Comparison of ENCODE assay signal across 8 mouse cellular contexts in the genomic region with DNA sequence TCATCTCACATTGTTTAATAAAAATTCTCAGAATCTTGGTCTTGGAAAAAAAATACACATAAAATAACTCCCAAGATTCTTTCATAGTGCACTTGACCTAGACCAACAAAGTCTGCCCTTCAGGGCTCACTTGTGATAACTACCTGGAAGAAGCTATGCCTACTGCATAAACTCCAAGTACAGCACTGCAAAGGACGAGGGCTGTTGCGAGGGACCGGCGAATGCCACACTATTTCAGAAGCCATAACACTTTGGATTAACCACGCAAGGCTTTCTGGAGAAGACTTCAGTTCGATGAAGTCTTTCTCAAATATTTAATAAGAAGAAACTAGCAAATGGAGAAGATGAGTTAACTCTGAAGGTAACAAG. TPM values are rescaled to one million over a fixed set of nuclear protein-coding genes. Genes with fewer than 3 reads are reported as not detected.
DNase-seq lines count a peak whose midpoint lies in the region; ATAC-seq and TF ChIP-seq lines count a peak whose summit lies in the region.

No protein-coding gene starts in this region.

- H3K36me3 ChIP-seq in heart, embryonic 16.5 days (ENCODE audit: control insufficient read depth, insufficient read depth): no peaks in the 10 kb centered on the region
- no peaks in the 10 kb centered on the region for H3K36me3 ChIP-seq in hindbrain, embryonic 11.5 days (ENCODE audit: control insufficient read depth, insufficient read depth, low read length)

- H3K27ac ChIP-seq in heart, embryonic 16.5 days (ENCODE audit: low read length): peak overlapping the region; percentile 77; the same call in 1 of the 2 replicates
- H3K27ac ChIP-seq in bone marrow, adult 2 months (ENCODE audit: control insufficient read depth, insufficient read depth, low read depth, low read length, poor library complexity): no peak overlapping the region
- H3K27ac ChIP-seq in hindbrain, embryonic 11.5 days (ENCODE audit: low read depth, low read length): no peak overlapping the region

- ATAC-seq in heart, embryonic 16.5 days (replicated peaks; ENCODE audit: extremely low read depth, insufficient read depth, low FRiP score): no peak
- ATAC-seq in hindbrain, embryonic 11.5 days (ENCODE audit: low FRiP score): peak; percentile 58
- peak; percentile 32 for ATAC-seq in megakaryocyte-erythroid progenitor cell, adult 5-6 weeks (replicated peaks; ENCODE audit: low FRiP score, low TSS enrichment, poor library complexity, severe bottlenecking)

- H3K27me3 ChIP-seq in heart, embryonic 16.5 days (ENCODE audit: control insufficient read depth, insufficient read depth, low read length): no peaks in the 10 kb centered on the region; the same call in 1 of the 2 replicates
- no peaks in the 10 kb centered on the region for H3K27me3 ChIP-seq in hindbrain, embryonic 11.5 days (ENCODE audit: control insufficient read depth, insufficient read depth, low read length)

- intact Hi-C loops in left cerebral cortex, postnatal 14 days (cut with DNase I): no loop called here

- TF ChIP-seq POLR2A in bone marrow, adult 2 months (IDR thresholded peaks at IDR 0.05; ENCODE audit: borderline replicate concordance, control insufficient read depth, low read depth, low read length): no peak

- peak overlapping the region; percentile 90 for H3K4me3 ChIP-seq in heart, embryonic 16.5 days (ENCODE audit: low read length)
- H3K4me3 ChIP-seq in bone marrow, adult 2 months (replicated peaks; ENCODE audit: control insufficient read depth, low read depth, low read length): peak overlapping the region; percentile 87
- peak overlapping the region; percentile 68 for H3K4me3 ChIP-seq in hindbrain, embryonic 11.5 days (ENCODE audit: low read depth, low read length)

- no peak for TF ChIP-seq CTCF in bone marrow, adult 2 months (IDR thresholded peaks at IDR 0.05; ENCODE audit: control insufficient read depth, insufficient read depth, low read length)

- peak overlapping the region; percentile 73 for H3K4me2 ChIP-seq in heart, embryonic 16.5 days (ENCODE audit: low read depth, low read length)
- peak overlapping the region; percentile 58 for H3K4me2 ChIP-seq in hindbrain, embryonic 11.5 days (replicated peaks; ENCODE audit: low read depth, low read length)

- H3K4me1 ChIP-seq in heart, embryonic 16.5 days (ENCODE audit: control insufficient read depth, insufficient read depth, low read length): 0 out of 2 replicates have a peak, but pooled peaks cover 3% of the 10 kb centered on the region
- peaks cover 1% of the 10 kb centered on the region for H3K4me1 ChIP-seq in bone marrow, adult 2 months (ENCODE audit: control insufficient read depth, insufficient read depth, low read length)
- no peaks in the 10 kb centered on the region for H3K4me1 ChIP-seq in hindbrain, embryonic 11.5 days (replicated peaks; ENCODE audit: control insufficient read depth, insufficient read depth, low read length)

- DNase-seq in heart, adult 18-20 months: no peak
- no peak for DNase-seq in hindbrain, embryonic 11.5 days (ENCODE audit: low spot score)
- DNase-seq in left cerebral cortex, postnatal 14 days (ENCODE audit: low spot score in 2 of 2): no peak
- no peak for DNase-seq in thymus, postnatal 14 days
- DNase-seq in kidney, postnatal 14 days: no peak

- H3K9me3 ChIP-seq in heart, embryonic 16.5 days (replicated peaks; ENCODE audit: control insufficient read depth, low read length): no peaks in the 10 kb centered on the region
- H3K9me3 ChIP-seq in hindbrain, embryonic 11.5 days (ENCODE audit: control insufficient read depth, low read length): no peaks in the 10 kb centered on the region

- 48% methylated on average over 6 of the region's 6 CpGs for WGBS in heart, embryonic 16.5 days
- WGBS in bone marrow, adult 2 months: 39% methylated on average over 6 of the region's 6 CpGs
- WGBS in hindbrain, embryonic 11.5 days: 41% methylated on average over 6 of the region's 6 CpGs

- H3K9ac ChIP-seq in heart, embryonic 16.5 days (ENCODE audit: low read length): peak overlapping the region; percentile 63
- peak overlapping the region; percentile 27; the same call in 1 of the 2 replicates for H3K9ac ChIP-seq in hindbrain, embryonic 11.5 days (ENCODE audit: low read depth, low read length)

RNA-seq across cellular contexts. Expression of a gene that starts 0.4 kb away (rescaled TPM):
- 3.9 and 4.6 TPM in 2 replicates for polyA plus RNA-seq in heart, embryonic 16.5 days (2015; fragmentation: Nextera tagmentation; extraction: Ambion mirVana)
- total RNA-seq in heart, adult 18-20 months (2021): 1 to 10 TPM; 4.6 to 4.7 TPM
- polyA plus RNA-seq in bone marrow, adult 2 months (2011; ENCODE audit: insufficient read depth, insufficient read length, low replicate concordance, missing spikeins): 0.65 and 4.1 TPM in 2 replicates
- 7.9 and 9.0 TPM in 2 replicates for polyA plus RNA-seq in hindbrain, embryonic 11.5 days (2014; fragmentation: Nextera tagmentation; extraction: Ambion mirVana)
- 3.0 and 9.1 TPM in 2 replicates for total RNA-seq in megakaryocyte-erythroid progenitor cell, adult 5-6 weeks (2014; fragmentation: Nextera tagmentation)
- 2.8 and 4.7 TPM in 2 replicates for total RNA-seq in megakaryocyte-erythroid progenitor cell, adult 5-6 weeks (2017)
- 1 to 10 TPM; 3.6 to 3.8 TPM for total RNA-seq in left cerebral cortex, postnatal 14 days (2021)
